Mouse (Mus musculus) small intestine, adult 2 months (tissue): Measurements from ENCODE around the gene Arhgap18.

ENCODE experiments used
- CTCF ChIP-seq: fragments of 200-500 bp; IDR thresholded peaks from 2 replicates; pipeline ENCODE4 v1.5.1; 2012; ENCODE audit warnings: low read depth, mild to moderate bottlenecking, control low read depth, inconsistent platforms, low read length, moderate library complexity, mixed read lengths; ENCODE audit not compliant: insufficient replicate concordance, insufficient read length; ENCODE audit errors: extremely low read depth
- POLR2A ChIP-seq: fragments of 200-500 bp; IDR thresholded peaks from 2 replicates; pipeline ENCODE4 v1.6.1; 2012; ENCODE audit warnings: low read depth, mild to moderate bottlenecking, control low read depth, inconsistent platforms, low read length, moderate library complexity

GRCm38 (mm10) chr10:26724704-26725103 lies 28.5 kb upstream of the Arhgap18 start:
- TF ChIP-seq CTCF = no peak
- TF ChIP-seq POLR2A = no peak
